Comparison of ENCODE assay signal across 7 mouse cellular contexts in genomic region chr5:24077739-24078306, GRCm38 (mm10). TPM values are rescaled to one million over a fixed set of nuclear protein-coding genes. Genes with fewer than 3 reads are reported as not detected.
DNase-seq lines count a peak whose midpoint lies in the region; ATAC-seq and TF ChIP-seq lines count a peak whose summit lies in the region.

No protein-coding gene starts in this region.

- TF ChIP-seq CTCF in lung, adult 2 months (IDR thresholded peaks at IDR 0.05; ENCODE audit: insufficient read depth, low read length), result no peak

- H3K4me1 ChIP-seq in lung, adult 2 months (ENCODE audit: control insufficient read depth, insufficient read depth, low read length), result no peaks in the 10 kb centered on the region
- H3K4me1 ChIP-seq in forebrain, embryonic 11.5 days (replicated peaks; ENCODE audit: control insufficient read depth, insufficient read depth, low read length), result 0 out of 2 replicates have a peak, but pooled peaks cover 2% of the 10 kb centered on the region
- peaks cover 5% of the 10 kb centered on the region for H3K4me1 ChIP-seq in intestine, embryonic 16.5 days (ENCODE audit: control insufficient read depth, insufficient read depth, low read length)
- H3K4me1 ChIP-seq in neural tube, embryonic 13.5 days (replicated peaks), result peaks cover 12% of the 10 kb centered on the region

- no peaks in the 10 kb centered on the region for H3K27me3 ChIP-seq in forebrain, embryonic 11.5 days (ENCODE audit: control insufficient read depth, insufficient read depth, low read length)
- H3K27me3 ChIP-seq in intestine, embryonic 16.5 days (replicated peaks; ENCODE audit: control insufficient read depth, insufficient read depth, low read length), result no peaks in the 10 kb centered on the region
- H3K27me3 ChIP-seq in neural tube, embryonic 13.5 days, result no peaks in the 10 kb centered on the region

- H3K4me2 ChIP-seq in forebrain, embryonic 11.5 days (ENCODE audit: low read depth, low read length, severe bottlenecking), result peak overlapping the region; percentile 37; the same call in 1 of the 2 replicates
- H3K4me2 ChIP-seq in intestine, embryonic 16.5 days (ENCODE audit: low read depth, low read length), result peak overlapping the region; percentile 49
- H3K4me2 ChIP-seq in neural tube, embryonic 13.5 days, result peak overlapping the region; percentile 49

- no peak for DNase-seq in lung, adult 2 months
- no peak for DNase-seq in lung, postnatal 10 days
- DNase-seq in forebrain, embryonic 11.5 days (ENCODE audit: low spot score), result no peak
- no peak for DNase-seq in gastrocnemius, postnatal 4 days (ENCODE audit: low spot score in 2 of 2)
- DNase-seq in adrenal gland, adult (ENCODE audit: inconsistent age in 2 of 2, low spot score in 1 of 2), result no peak

- no peak overlapping the region for H3K9ac ChIP-seq in forebrain, embryonic 11.5 days (ENCODE audit: low read length)
- no peak overlapping the region for H3K9ac ChIP-seq in intestine, embryonic 16.5 days (ENCODE audit: low read depth, low read length)
- H3K9ac ChIP-seq in neural tube, embryonic 13.5 days, result 0 out of 2 replicates have a peak overlapping the region, but pooled peaks have one; percentile 61

- no peak overlapping the region for H3K27ac ChIP-seq in forebrain, embryonic 11.5 days (ENCODE audit: low read depth, low read length)
- no peak overlapping the region for H3K27ac ChIP-seq in intestine, embryonic 16.5 days (ENCODE audit: low read length)
- H3K27ac ChIP-seq in neural tube, embryonic 13.5 days (replicated peaks), result peak overlapping the region; percentile 82; the same call in 1 of the 2 replicates

- H3K4me3 ChIP-seq in lung, adult 2 months (replicated peaks; ENCODE audit: extremely low read depth, low read depth, low read length), result peak overlapping the region; percentile 59
- H3K4me3 ChIP-seq in forebrain, embryonic 11.5 days (ENCODE audit: low read depth, low read length), result no peak overlapping the region; the same call in 1 of the 2 replicates
- peak overlapping the region; percentile 38 for H3K4me3 ChIP-seq in intestine, embryonic 16.5 days (ENCODE audit: low read length)
- peak overlapping the region; percentile 22; the same call in 1 of the 2 replicates for H3K4me3 ChIP-seq in neural tube, embryonic 13.5 days

- ATAC-seq in forebrain, embryonic 11.5 days (replicated peaks; ENCODE audit: low FRiP score), result no peak
- ATAC-seq in intestine, embryonic 16.5 days, result no peak
- ATAC-seq in neural tube, embryonic 13.5 days (ENCODE audit: low read depth), result no peak

- no peak for TF ChIP-seq POLR2A in lung, adult 2 months (IDR thresholded peaks at IDR 0.05; ENCODE audit: borderline replicate concordance, extremely low read depth, low read depth, low read length)

- H3K9me3 ChIP-seq in forebrain, embryonic 11.5 days (ENCODE audit: control insufficient read depth, low read length), result no peaks in the 10 kb centered on the region
- H3K9me3 ChIP-seq in intestine, embryonic 16.5 days (ENCODE audit: control insufficient read depth, low read length), result no peaks in the 10 kb centered on the region
- no peaks in the 10 kb centered on the region for H3K9me3 ChIP-seq in neural tube, embryonic 13.5 days

- 20% methylated on average over 7 of the region's 7 CpGs for WGBS in lung, adult 2 months
- 22% methylated on average over 7 of the region's 7 CpGs for WGBS in forebrain, embryonic 11.5 days
- 10% methylated on average over 7 of the region's 7 CpGs for WGBS in intestine, embryonic 16.5 days
- 22% methylated on average over 7 of the region's 7 CpGs for WGBS in neural tube, embryonic 13.5 days

- no peaks in the 10 kb centered on the region for H3K36me3 ChIP-seq in forebrain, embryonic 11.5 days (ENCODE audit: control insufficient read depth, insufficient read depth, low read length)
- H3K36me3 ChIP-seq in intestine, embryonic 16.5 days (ENCODE audit: control insufficient read depth, insufficient read depth, low read length), result no peaks in the 10 kb centered on the region
- no peaks in the 10 kb centered on the region for H3K36me3 ChIP-seq in neural tube, embryonic 13.5 days

RNA-seq across cellular contexts. Expression of gene Klhl7, which starts 22.6 kb away (rescaled TPM):
- 3.0 and 5.9 TPM in 2 replicates for polyA plus RNA-seq in lung, adult 2 months (2012; rRNA removed)
- polyA plus RNA-seq in forebrain, embryonic 11.5 days (2014; fragmentation: Nextera tagmentation; extraction: Ambion mirVana), result 118 and 129 TPM in 2 replicates
- 31.0 and 31.2 TPM in 2 replicates for polyA plus RNA-seq in intestine, embryonic 16.5 days (2015; fragmentation: Nextera tagmentation; extraction: Ambion mirVana)
- polyA plus RNA-seq in neural tube, embryonic 13.5 days (2015; fragmentation: Nextera tagmentation; extraction: Ambion mirVana), result 130 and 136 TPM in 2 replicates
- 10 to 100 TPM; 50.4 to 59.1 TPM for total RNA-seq in gastrocnemius, postnatal 4 days (2021)

RNA-seq across cellular contexts. Expression of gene Fam126a, which starts 47.3 kb away (rescaled TPM):
- 4.8 and 7.8 TPM in 2 replicates for polyA plus RNA-seq in lung, adult 2 months (2012; rRNA removed)
- 44.8 and 48.0 TPM in 2 replicates for polyA plus RNA-seq in forebrain, embryonic 11.5 days (2014; fragmentation: Nextera tagmentation; extraction: Ambion mirVana)
- 11.1 and 11.7 TPM in 2 replicates for polyA plus RNA-seq in intestine, embryonic 16.5 days (2015; fragmentation: Nextera tagmentation; extraction: Ambion mirVana)
- 28.4 and 30.5 TPM in 2 replicates for polyA plus RNA-seq in neural tube, embryonic 13.5 days (2015; fragmentation: Nextera tagmentation; extraction: Ambion mirVana)
- total RNA-seq in gastrocnemius, postnatal 4 days (2021), result 10 to 100 TPM; 32.6 to 32.7 TPM
